Mouse (Mus musculus): ENCODE measurements around the gene Rfc2.
"Not testable (repeated sequence)": the region's sequence is repeated elsewhere in the genome, so short reads cannot be mapped to it uniquely, and the experiment has no call there.

The Rfc2 gene

DNA sequence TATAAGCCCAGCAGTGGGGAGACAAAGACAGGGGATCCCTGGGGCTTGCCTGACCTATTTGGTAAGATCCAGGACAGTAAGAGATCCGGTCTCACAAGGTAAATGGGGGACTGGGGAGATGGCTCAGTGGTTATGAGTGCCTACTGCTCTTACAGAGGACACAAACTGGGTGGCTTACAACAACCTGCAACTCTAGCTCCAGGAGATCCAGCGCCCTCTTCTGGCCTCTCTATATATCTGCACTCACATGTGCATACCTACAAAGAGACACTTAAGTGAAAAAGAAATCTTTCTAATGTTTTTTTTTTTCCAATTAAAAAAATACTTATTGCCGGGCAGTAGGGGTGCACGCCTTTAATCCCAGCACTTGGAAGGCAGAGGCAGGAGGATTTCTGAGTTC lies 65.3 kb downstream of the Rfc2 start:
- no peak for DNase-seq (ENCODE audit: low read depth, low spot score)

DNA sequence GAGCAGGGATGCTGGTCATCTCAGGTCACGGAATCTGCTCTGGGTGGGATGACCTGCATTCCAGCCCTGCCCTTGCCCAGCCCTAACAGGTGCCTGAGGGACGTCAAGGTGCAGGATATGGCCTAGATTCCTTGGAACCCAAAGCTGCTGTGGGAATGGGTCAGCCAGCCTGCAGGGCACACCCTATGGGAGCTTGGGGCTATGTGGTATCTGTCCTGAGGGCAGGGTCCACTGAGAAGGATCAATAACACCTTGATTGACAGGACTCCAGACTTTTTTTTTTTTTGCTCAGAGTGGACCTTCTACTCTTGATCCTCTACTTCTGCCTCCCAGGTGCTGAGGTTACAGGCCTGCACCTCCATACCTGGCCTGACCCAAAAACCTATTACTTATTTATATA lies 66.2 kb downstream of the Rfc2 start:
- DNase-seq (ENCODE audit: low read depth, low spot score) = no peak

DNA sequence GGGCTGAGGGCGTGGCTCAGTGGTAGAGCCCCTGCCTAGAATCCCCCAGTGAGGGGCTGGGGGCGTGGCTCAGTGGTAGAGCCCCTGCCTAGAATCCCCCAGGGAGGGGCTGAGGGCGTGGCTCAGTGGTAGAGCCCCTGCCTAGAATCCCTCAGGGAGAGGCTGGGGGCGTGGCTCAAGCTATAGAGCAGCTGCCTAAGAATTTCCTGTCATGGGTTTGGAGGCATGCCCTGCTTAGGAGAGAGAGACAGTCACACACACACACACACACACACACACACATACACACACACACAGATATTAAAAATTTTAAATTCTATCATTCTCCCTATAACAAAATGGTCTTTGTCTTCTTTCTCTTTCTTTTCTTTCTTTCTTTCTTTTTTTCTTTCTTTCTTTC lies 67.8 kb downstream of the Rfc2 start:
- not testable (repeated sequence) for DNase-seq (ENCODE audit: low read depth, low spot score)

DNA sequence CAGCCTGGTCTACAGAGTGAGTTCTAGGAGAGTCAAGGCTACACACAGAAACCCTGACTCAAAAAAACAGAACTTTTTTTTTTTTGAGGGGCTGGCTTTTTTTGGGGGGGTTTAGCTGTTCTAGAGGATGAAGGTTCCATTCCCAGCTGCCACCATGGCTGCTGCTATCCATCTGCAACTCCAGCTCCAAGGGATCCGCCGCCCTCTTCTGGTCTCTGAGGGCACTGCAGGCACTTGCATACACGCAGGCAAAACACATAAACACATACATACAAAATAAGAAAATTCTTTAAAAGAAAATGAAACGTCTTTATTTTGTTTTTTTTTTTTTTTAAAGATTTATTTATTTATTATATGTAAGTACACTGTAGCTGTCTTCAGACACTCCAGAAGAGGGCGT lies 69.8 kb downstream of the Rfc2 start:
- DNase-seq (ENCODE audit: low read depth, low spot score) = peak; percentile 50

Measured in mesoderm, embryonic 11.5 days (tissue).